Mouse (Mus musculus): ENCODE results near the gene Sort1.

- TF ChIP-seq HCFC1 (IDR thresholded peaks at IDR 0.05; ENCODE audit: borderline replicate concordance, insufficient read depth, low read length): no peak
- peak; percentile 59; the same call in 1 of the 2 replicates for TF ChIP-seq ZC3H11A (IDR thresholded peaks at IDR 0.05; ENCODE audit: borderline replicate concordance, low read depth, low read length)
- no peak for TF ChIP-seq CHD2 (IDR thresholded peaks at IDR 0.05; ENCODE audit: low read depth, low read length)
- no peak for TF ChIP-seq ZNF384 (IDR thresholded peaks at IDR 0.05; ENCODE audit: low read depth, low read length)
- TF ChIP-seq MAFK (IDR thresholded peaks at IDR 0.05; ENCODE audit: insufficient read depth, low read depth, low read length): no peak
Observed at GRCm38 (mm10) chr3:108401692-108402527, 118.0 kb downstream of the Sort1 start.
